Mouse (Mus musculus) embryonic fibroblast, embryonic 13.5 days (primary cell): ENCODE measurements around the gene Slc7a4.

ENCODE experiments used
- CTCF ChIP-seq: IDR thresholded peaks from 2 replicates; pipeline ENCODE4 v1.5.1; 2011; ENCODE audit warnings: mild to moderate bottlenecking, control low read depth, low read length, moderate library complexity, borderline replicate concordance; ENCODE audit not compliant: insufficient read depth
- POLR2A ChIP-seq: IDR thresholded peaks from 2 replicates; pipeline ENCODE4 v1.6.1; 2011; ENCODE audit warnings: low read depth, mild to moderate bottlenecking, control low read depth, low read length, moderate library complexity

GRCm38 (mm10) chr16:17564771-17565170, 18.2 kb downstream of the Slc7a4 start:
- TF ChIP-seq POLR2A (no peak), CTCF (no peak)
